Mouse (Mus musculus): ENCODE measurements around the gene Pax3. TPM values are rescaled to one million over a fixed set of nuclear protein-coding genes. Genes with fewer than 3 reads are reported as not detected.

Pax3 gene
- total RNA-seq, 2 experiments from 2014 or later: not detected

DNA sequence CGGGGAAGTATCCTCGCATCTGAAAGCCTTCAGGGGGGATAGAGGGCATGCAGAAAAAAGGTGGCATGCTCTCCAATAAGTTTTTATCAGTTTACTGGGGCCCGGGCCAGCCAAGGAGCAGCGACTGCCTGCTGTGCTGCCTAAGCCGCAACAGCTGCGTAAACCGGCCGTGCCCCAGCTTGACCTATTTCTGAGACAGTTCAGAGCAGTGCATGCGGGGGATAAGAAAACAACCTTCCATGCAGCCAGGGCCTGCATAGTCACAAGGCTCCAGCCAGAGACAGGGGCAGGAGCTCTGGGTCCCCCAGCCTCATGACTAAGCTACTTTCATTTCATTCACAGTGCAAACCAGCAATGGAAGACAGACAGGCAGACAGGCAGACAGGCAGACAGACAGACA, 15.1 kb downstream of the Pax3 start:
- no peak for DNase-seq (ENCODE audit: low spot score in 2 of 2)

- DNase-seq (ENCODE audit: low spot score in 2 of 2): no peak
Measured at GRCm38 (mm10) chr1:78172334-78172733, 24.6 kb downstream of the Pax3 start.

DNA sequence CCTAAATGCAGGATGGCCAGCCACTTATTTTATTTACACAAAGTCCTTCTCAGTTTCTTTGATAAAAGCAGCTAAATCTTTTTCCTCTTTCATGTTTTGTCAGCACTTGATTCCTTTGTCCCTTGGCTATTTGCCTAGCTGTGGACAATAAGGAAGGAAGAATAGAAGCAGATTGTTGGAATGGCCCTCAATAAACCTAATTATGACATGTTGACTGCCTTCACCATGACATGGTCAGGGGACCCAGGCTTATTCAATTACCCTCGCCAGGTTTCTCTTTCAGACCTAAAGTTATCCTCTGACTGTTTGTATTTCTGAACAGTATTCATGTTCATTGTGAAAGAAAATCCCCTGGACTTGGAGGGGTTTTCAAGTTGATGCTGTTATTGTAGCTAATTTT, 25.3 kb downstream of the Pax3 start:
- no peak for DNase-seq (ENCODE audit: low spot score in 2 of 2)

DNA sequence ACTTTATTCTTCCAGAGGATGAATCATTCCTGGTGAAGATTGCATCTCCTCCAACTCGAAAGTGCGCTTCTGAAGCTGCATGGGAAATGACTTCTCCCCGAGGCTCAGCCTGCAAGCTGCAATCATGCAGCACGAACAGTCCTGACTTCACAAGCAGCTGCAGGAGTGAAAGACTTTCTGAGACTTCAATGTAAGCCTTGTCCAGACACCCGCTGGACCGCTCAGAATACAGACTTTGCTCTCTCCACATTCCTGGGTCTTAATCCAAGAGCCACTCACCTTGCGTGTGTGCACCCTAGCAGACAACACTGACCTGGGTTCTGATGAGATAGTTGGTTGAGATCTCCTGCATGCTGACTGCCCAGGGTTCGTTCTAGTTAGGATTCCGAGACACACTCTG, 26.2 kb downstream of the Pax3 start:
- DNase-seq (ENCODE audit: low spot score in 2 of 2): no peak

DNA sequence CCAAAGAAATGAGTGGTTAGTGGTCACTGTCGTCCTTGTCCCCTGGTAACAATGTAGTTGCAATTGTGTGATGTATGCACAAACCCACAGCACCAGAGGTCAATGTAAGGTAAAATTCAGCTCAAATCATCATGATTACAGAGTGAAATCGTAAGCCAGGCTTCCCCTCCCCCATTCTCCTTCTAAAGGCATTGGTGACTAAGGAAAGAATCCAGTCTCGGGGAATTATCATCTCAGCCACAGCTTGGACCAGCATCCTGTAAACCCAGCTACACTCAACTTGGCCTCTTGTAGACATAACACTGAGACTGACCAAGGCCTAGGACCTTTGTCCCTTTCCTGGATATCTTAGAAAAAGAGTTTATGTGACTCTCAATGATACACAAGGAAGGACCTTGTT, 28.1 kb downstream of the Pax3 start:
- DNase-seq (ENCODE audit: low spot score in 2 of 2): no peak

GRCm38 (mm10) chr1:78167577-78168286, 29.2 kb downstream of the Pax3 start:
- DNase-seq (ENCODE audit: low spot score in 2 of 2): no peak

DNA sequence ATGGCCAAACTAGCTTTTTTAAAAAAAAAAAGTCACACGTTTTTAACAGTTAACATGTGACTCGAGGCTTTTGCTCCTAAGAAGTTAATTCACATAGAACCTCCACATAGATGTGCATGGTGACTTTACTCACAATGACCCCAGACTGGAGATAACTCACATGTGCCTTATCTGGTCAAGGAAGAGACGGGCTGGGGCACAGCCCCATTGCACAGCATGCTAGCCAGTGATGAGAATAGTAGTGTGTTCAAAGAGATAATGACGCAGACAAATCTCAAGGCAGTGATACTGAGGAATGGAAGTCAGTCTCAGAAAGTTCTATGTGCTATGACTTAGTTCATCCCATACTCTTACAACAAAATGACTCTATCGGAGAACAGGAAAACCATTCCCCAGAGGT, 35.2 kb downstream of the Pax3 start:
- DNase-seq (ENCODE audit: low spot score in 2 of 2): no peak

DNA sequence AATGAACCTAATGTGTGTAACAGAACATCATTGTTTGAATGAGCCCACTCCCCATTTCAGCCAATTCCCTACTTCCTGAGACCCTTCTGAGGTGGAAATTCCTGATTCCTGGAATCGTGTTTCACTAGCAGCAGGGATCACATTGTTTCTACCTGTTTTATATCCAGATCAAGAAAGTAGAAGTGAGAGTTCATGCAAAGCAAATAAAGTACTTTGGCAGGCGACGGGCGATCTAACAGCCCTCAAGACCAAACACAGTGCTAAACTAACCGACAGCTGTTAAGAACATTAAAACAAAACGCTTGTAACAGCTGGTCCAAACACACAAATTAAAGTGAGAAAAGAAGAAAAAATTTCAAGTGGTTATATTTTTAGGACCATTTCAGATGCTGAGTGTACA, 39.0 kb downstream of the Pax3 start:
- no peak for DNase-seq (ENCODE audit: low spot score in 2 of 2)

DNA sequence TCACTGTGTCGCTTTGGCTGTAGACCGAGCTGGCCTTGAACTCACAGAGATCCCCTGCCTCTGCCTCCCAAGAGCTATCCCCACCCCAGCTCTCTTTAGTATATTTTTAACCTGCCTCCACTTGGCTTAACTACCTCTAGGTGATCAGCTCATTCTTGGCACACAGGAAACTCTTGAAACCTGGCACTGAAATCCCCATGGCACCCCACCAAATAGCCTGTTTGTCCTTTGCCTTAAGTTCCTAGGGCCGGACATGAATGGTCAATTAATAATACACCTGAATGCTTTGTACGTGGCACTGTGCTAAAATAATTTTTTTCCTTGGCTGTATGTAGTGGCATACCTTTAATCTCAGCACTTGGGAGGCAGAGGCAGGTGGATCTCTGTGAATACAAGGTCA, 41.1 kb downstream of the Pax3 start:
- no peak for DNase-seq (ENCODE audit: low spot score in 2 of 2)

- DNase-seq (ENCODE audit: low spot score in 2 of 2): no peak
Measured at GRCm38 (mm10) chr1:78148011-78148623, 48.8 kb downstream of the Pax3 start.

DNA sequence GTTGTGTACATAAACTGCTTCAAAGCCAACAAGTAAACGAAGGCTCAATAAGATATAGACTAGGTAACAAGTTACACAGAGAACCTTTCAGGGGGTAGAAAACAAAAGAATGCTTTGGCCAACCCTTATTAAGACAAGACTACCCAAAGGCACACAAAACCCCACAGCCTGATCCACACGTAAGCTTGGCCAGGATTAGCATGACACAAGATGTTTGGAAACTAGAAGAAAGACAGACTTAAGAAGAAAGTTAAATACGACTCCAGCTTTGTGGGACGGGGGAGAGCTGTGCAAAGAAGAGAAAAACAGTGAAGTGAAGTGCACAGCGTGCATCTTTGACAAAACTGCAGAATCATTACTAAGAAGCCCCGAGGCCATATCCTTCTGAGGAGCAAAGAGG, 53.5 kb downstream of the Pax3 start:
- no peak for DNase-seq (ENCODE audit: low spot score in 2 of 2)

DNA sequence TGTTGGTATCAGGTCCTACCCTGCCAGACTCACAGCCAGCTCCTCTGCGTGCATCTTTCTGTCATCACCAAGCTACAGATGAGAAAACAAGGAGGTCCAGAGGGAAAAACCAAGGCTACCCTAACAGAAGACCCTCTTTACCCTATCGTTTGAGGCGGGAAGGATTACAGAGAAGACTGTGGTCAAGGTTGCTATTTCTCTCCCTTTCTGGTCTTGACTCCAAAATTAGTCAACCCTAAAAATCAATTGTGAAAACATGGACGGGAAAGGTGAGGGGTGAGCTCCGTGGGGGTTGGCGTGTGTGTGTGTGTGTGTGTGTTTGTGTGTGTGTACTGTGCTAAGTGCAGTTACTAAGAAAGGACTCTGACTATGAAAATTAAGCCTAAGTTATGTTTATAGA, 54.0 kb downstream of the Pax3 start:
- no peak for DNase-seq (ENCODE audit: low spot score in 2 of 2)

DNA sequence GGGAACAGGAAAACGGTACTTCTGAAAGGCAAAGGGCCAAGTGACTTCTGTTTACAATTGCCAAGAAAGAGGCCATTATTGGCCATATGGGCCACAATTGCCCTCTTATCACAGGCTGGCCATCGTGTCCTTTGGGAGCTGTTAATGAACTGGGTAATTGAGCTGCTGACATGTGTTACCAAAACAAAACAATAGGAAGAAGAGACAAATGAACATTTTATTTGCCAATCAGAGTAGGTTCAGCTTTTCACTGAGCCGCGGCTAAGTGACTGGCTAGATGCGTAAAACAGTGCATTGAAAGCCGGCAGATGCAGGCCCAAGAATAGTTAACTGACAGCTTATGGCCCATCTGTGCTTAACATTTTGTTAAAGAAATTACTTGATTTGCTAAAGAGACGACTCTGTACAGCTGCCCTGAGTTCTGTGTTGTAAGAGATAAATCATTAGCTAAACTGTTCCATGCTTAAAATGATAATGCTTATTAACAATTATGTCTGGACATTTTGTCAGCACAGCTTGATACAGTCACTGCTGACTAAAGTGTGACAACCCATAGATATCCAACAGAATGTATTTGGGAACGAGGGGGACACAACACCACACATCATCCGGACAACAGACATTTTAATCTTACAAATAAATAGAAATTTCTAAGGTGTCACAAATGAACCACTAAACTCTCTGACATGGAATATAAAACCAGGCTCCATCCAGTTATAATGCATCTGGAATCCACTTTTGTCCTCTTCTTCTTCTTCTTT, 55.0 kb downstream of the Pax3 start:
- DNase-seq (ENCODE audit: low spot score in 2 of 2): peak in 1 of 2 experiments; percentile 6

DNA sequence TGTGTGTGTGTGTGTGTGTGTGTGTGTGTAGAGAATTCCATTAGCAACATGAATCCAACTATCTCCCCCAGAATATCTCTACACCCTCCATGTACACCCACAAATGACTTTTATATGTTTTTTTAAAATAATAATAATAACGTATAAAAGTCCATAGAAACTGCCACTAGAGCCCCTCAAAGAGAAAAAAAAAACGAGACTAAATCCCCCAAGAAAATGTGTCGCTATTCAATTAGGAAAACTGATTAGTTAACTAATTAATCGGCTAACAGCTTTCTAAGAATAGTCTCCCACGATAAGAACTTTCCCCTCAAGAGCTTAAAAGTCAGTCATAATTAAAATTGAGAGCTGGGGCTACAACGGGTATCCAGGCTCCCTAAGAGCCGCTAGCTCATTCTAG, 55.6 kb downstream of the Pax3 start:
- no peak for DNase-seq (ENCODE audit: low spot score in 2 of 2)

DNA sequence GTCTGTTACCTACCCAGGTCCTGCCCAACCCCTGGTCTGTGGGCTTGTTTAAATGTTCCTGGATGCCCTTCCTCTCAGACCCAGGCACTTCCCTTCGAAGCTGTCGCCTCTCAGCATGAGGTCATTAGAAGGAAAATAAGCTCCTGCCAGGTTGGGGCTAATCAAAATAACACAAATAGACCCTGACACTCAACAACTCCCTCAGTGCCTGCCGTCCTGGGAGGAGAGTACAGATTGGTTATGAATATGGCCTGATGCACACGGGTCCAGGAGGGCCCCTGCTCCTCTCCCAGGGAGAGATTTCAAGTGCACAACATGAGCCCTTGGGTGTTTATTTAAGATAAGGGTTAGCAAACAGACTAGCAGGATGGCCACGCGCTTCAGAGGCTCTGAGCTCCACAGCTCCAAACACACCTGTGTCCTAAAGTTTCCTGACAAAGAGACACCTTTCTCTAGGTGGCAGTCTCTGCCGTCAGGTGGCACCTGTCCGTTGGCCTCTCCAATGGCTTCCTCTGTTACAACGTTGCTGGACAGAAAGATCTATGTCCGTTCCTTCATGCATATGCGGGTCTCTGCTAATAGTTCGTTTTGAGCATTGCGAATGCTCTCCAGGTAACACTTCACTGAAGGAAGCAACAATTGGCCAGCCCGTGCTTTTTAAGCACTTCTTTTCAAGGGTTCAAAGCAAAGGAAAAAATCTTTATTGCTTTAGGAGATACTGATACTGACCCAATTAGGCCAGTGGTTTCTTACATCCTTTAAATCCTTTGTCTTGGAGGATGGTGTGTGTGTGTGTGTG, 56.2 kb downstream of the Pax3 start:
- no peak for DNase-seq (ENCODE audit: low spot score in 2 of 2)

DNA sequence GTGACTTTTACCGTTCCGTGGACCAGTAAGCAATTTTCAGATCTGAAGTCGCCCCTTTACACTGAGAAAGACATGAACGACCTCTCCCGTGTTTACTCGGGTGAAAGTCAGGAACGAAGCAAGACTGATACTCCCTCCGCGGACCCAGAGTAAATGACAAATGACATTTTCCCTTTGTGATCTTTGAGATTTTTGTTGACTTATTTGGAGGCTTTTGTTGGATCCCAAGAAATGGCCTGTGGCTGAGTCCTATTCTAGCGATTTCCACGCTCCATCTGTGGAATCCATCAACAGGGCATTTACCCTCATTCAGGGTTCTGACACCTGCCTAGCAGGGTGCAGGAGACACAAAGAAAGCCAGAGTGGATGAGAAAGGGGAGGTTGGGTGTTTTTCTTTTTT, 57.6 kb downstream of the Pax3 start:
- DNase-seq (ENCODE audit: low spot score in 2 of 2): peak in 1 of 2 experiments; percentile 1

GRCm38 (mm10) chr1:78129267-78129666, 67.7 kb downstream of the Pax3 start:
- no peak for DNase-seq (ENCODE audit: low spot score in 2 of 2)

DNA sequence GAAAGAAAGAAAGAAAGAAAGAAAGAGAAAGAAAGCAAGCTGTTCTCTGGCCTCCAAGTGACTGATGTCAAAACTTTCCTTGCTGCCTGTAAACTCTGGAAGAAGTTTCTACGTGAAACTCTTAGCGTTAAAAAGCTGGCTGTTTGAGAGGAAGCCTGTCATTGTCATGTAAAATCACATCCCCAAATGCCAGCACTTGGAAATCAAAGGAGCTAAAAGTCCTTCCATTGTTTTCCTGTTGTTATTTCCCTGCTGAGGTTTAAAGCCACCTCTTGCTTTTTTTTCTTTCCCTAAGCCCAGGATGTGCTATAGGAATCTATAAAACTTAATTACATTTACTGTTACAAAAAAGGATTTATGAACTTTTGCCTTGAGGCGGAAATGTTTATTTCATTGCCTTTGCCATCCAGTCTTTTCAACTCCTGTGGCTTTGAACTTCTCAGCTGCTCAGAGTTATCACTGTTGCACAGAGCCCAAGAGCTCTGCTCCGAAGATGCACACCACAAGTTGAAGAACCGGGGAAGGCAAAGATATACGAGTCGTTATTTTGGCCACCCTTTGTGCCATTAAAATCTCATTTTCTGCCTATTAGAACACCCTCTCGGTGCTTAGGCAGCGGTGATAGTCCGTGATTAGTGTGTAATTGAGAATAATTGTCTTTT, 76.9 kb downstream of the Pax3 start:
- DNase-seq (ENCODE audit: low spot score in 2 of 2): no peak

- DNase-seq (ENCODE audit: low spot score in 2 of 2): no peak
Measured at GRCm38 (mm10) chr1:78116046-78116445, 80.9 kb downstream of the Pax3 start.

GRCm38 (mm10) chr1:78110311-78110710, 86.6 kb downstream of the Pax3 start:
- no peak for DNase-seq (ENCODE audit: low spot score in 2 of 2)

DNA sequence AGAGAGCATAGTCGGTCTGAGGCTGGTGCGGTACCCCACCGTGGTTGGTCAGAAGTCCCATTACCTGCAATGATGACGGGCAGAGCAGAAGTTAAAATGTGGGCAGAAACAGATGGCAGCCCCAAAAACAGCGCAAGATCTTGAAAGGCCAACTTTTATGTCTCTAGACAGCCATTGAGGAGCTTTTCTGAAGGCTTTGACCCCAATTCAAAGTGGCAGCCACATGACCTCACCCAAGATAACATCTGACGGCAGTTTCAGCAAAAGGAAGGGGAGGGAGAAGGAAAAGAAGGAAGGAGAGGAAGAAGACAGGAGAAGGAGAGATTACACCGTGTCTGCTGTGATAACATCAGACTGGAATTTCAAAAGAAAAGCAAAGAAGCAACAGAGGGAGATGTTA, 93.4 kb downstream of the Pax3 start:
- DNase-seq (ENCODE audit: low spot score in 2 of 2): no peak
